Mouse (Mus musculus) bone marrow, adult 2 months (tissue): ENCODE data around the gene Rad51.

Experiments
- CTCF ChIP-seq: fragments of 200-500 bp; IDR thresholded peaks from 2 replicates; pipeline ENCODE4 v1.5.1; 2011; ENCODE audit warnings: low read length, control low read depth; ENCODE audit not compliant: control insufficient read depth, insufficient read depth
- POLR2A ChIP-seq: fragments of 200-500 bp; IDR thresholded peaks from 2 replicates; pipeline ENCODE4 v1.6.1; 2011; ENCODE audit warnings: low read depth, mild to moderate bottlenecking, control low read depth, low read length, borderline replicate concordance; ENCODE audit not compliant: control insufficient read depth

- no peak for TF ChIP-seq POLR2A
- TF ChIP-seq CTCF, result no peak
These were observed 70.3 kb downstream of the Rad51 start for GRCm38 (mm10) chr2:119182914-119183313.
